Mouse (Mus musculus) lung, embryonic 16.5 days (tissue): Measurements from ENCODE around the gene Nebl. TPM values are rescaled to one million over a fixed set of nuclear protein-coding genes. Genes with fewer than 3 reads are reported as not detected.

Experiments
- ATAC-seq: fragments of 200-750 bp; cut with Nextera tagmentation; 2 replicates; pipeline ENCODE4 v1.8.0; 2017; ENCODE audit warnings: low read depth, mild to moderate bottlenecking, moderate library complexity
- H3K27ac ChIP-seq: fragments of 300-500 bp; sonication (generic); 2 replicates; pipeline ENCODE4 v1.5.1; 2014; ENCODE audit warnings: mild to moderate bottlenecking, control low read depth, low read length
- H3K27me3 ChIP-seq: fragments of 300-500 bp; sonication (generic); 2 replicates; pipeline ENCODE4 v1.6.1; 2014; ENCODE audit warnings: low read depth, low read length, mixed read lengths; ENCODE audit not compliant: control insufficient read depth, insufficient read depth
- H3K36me3 ChIP-seq: fragments of 300-500 bp; sonication (generic); 2 replicates; pipeline ENCODE4 v1.6.1; 2014; ENCODE audit warnings: low read length; ENCODE audit not compliant: control insufficient read depth, insufficient read depth
- H3K4me1 ChIP-seq: fragments of 300-500 bp; sonication (generic); replicated peaks from 2 replicates; pipeline ENCODE4 v1.6.1; 2014; ENCODE audit warnings: low read length, mixed read lengths; ENCODE audit not compliant: control insufficient read depth, insufficient read depth
- H3K4me2 ChIP-seq: fragments of 300-500 bp; sonication (generic); 2 replicates; pipeline ENCODE4 v1.6.1; 2014; ENCODE audit warnings: low read depth, low read length, control low read depth
- H3K4me3 ChIP-seq: fragments of 300-500 bp; sonication (generic); 2 replicates; pipeline ENCODE4 v1.5.1; 2014; ENCODE audit warnings: mild to moderate bottlenecking, low read length, control low read depth
- H3K9ac ChIP-seq: fragments of 300-500 bp; sonication (generic); 2 replicates; pipeline ENCODE4 v1.6.1; 2014; ENCODE audit warnings: low read length, control low read depth
- H3K9me3 ChIP-seq: fragments of 300-500 bp; sonication (generic); 2 replicates; pipeline ENCODE4 v1.6.1; 2016; ENCODE audit warnings: low read length; ENCODE audit not compliant: control insufficient read depth
- WGBS: fragments of 180-500 bp; shearing (Covaris S2); extraction: QIAGEN DNeasy Blood & Tissue Kit; methylation state at CpG from one replicate; pipeline ENCODE4 v1.1.7; 2014; 5-methylcytosine and 5-hydroxymethylcytosine counted together
- polyA plus RNA-seq: library from polyadenylated mRNA; unstranded; fragments of >200 nt; fragmentation: Nextera tagmentation; extraction: Ambion mirVana; gene quantifications from 2 replicates; pipeline ENCODE4 v1.2.1, GENCODE M21; 2015

Gene Nebl
- polyA plus RNA-seq, 1 experiment from 2014 or later, result 44.3 TPM

- H3K9ac ChIP-seq, result no peak overlapping the region
- H3K36me3 ChIP-seq, result no peaks in the 10 kb centered on the region
- no peak overlapping the region for H3K4me2 ChIP-seq
- H3K27me3 ChIP-seq, result no peaks in the 10 kb centered on the region
- no peak for ATAC-seq
- H3K9me3 ChIP-seq, result no peaks in the 10 kb centered on the region
- H3K4me1 ChIP-seq, result no peaks in the 10 kb centered on the region
- H3K27ac ChIP-seq, result no peak overlapping the region
- no peak overlapping the region for H3K4me3 ChIP-seq
- 11% methylated on average over 4 of the region's 4 CpGs for WGBS
These were observed 315.9 kb downstream of the Nebl start for GRCm38 (mm10) chr2:17415347-17415746.

DNA sequence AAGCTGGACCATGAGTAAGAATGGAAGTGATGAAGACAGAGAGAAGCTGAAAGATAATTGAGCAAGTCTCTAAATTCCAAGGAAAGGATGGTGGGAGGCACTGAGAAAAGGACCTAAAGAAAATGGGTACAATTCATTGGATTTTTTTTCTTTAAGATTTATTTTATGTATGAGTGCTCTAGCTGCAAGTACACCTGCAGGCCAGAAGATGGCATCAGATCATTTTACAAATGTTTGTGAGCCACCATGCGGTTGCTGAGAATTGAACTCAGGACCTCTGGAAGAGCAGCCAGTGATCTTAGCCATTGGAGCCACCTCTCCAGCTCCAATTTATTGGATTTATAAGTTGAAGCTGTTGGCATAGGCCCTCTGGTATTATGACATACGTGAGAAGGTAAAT is 316.9 kb downstream of the Nebl start:
- Histone ChIP-seq H3K4me1 (no peaks in the 10 kb centered on the region), H3K4me3 (no peak overlapping the region), H3K36me3 (no peaks in the 10 kb centered on the region), H3K27me3 (no peaks in the 10 kb centered on the region), H3K9ac (no peak overlapping the region), H3K9me3 (no peaks in the 10 kb centered on the region), H3K4me2 (no peak overlapping the region), H3K27ac (no peak overlapping the region)
- 86% methylated on average over 2 of the region's 2 CpGs for WGBS
- no peak for ATAC-seq

DNA sequence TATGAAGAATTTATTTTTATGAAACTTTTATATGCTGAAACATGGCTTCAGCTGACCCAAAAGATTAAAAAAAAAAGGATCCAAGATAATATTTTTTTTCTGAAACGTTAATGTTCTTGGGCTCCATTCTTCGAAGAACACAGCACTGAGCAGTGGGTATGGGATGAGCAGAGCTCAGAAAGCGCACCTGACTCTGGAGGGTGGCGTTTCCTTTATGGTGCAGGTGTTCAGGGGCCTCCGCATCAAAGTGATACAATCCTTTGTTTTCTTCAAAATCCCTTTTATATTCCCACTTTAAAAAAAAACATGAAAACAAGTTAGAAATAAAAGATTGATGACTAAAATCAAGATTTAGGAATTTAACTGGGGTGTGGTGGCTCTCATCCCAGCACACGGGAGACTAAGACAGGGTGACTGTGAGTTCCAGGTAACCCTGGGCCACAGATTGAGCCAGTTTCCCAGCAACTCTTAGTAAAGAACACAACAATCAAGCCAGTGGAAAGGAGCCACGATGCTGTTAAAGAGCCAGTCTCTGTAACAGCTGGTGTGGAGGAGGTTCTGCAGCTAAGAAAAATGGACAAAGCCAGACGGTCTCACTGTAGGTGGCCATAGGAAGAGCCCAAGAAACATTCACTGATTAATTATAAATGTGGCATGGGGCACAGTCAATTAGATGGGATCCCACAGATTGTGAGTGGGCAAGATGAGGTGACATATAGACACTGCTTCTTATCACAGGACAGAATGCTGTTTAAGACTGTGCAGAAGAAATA is 317.6 kb downstream of the Nebl start:
- H3K9ac ChIP-seq, result no peak overlapping the region
- no peak for ATAC-seq
- H3K36me3 ChIP-seq, result no peaks in the 10 kb centered on the region
- no peaks in the 10 kb centered on the region for H3K4me1 ChIP-seq
- no peak overlapping the region for H3K4me2 ChIP-seq
- no peak overlapping the region for H3K27ac ChIP-seq
- H3K9me3 ChIP-seq, result no peaks in the 10 kb centered on the region
- WGBS, result 69% methylated on average over 8 of the region's 8 CpGs
- H3K27me3 ChIP-seq, result no peaks in the 10 kb centered on the region
- H3K4me3 ChIP-seq, result no peak overlapping the region

GRCm38 (mm10) chr2:17409276-17409675 is 322.0 kb downstream of the Nebl start:
- Histone ChIP-seq H3K27me3 (no peaks in the 10 kb centered on the region), H3K36me3 (no peaks in the 10 kb centered on the region), H3K27ac (no peak overlapping the region), H3K4me3 (no peak overlapping the region), H3K4me1 (0 out of 2 replicates have a peak, but pooled peaks cover 2% of the 10 kb centered on the region), H3K4me2 (no peak overlapping the region), H3K9ac (no peak overlapping the region), H3K9me3 (no peaks in the 10 kb centered on the region)
- no peak for ATAC-seq
- 78% methylated on average over 5 of the region's 5 CpGs for WGBS

GRCm38 (mm10) chr2:17405899-17406531 is 325.2 kb downstream of the Nebl start:
- Histone ChIP-seq H3K4me3 (no peak overlapping the region), H3K4me1 (0 out of 2 replicates have a peak, but pooled peaks cover 2% of the 10 kb centered on the region), H3K9me3 (no peaks in the 10 kb centered on the region), H3K27me3 (no peaks in the 10 kb centered on the region), H3K27ac (no peak overlapping the region), H3K36me3 (no peaks in the 10 kb centered on the region), H3K9ac (no peak overlapping the region), H3K4me2 (no peak overlapping the region)
- ATAC-seq, result peak; percentile 71
- 30% methylated on average over 4 of the region's 4 CpGs for WGBS

GRCm38 (mm10) chr2:17402511-17402910 is 328.8 kb downstream of the Nebl start:
- ATAC-seq, result no peak
- no peak overlapping the region for H3K4me2 ChIP-seq
- no peak overlapping the region for H3K4me3 ChIP-seq
- H3K36me3 ChIP-seq, result no peaks in the 10 kb centered on the region
- H3K9ac ChIP-seq, result no peak overlapping the region
- WGBS, result 41% methylated on average over 4 of the region's 4 CpGs
- H3K27ac ChIP-seq, result no peak overlapping the region
- H3K9me3 ChIP-seq, result no peaks in the 10 kb centered on the region
- H3K4me1 ChIP-seq, result 0 out of 2 replicates have a peak, but pooled peaks cover 2% of the 10 kb centered on the region
- H3K27me3 ChIP-seq, result no peaks in the 10 kb centered on the region

- Histone ChIP-seq H3K36me3 (no peaks in the 10 kb centered on the region), H3K4me2 (no peak overlapping the region), H3K4me3 (no peak overlapping the region), H3K27ac (no peak overlapping the region), H3K9ac (no peak overlapping the region), H3K9me3 (no peaks in the 10 kb centered on the region), H3K27me3 (no peaks in the 10 kb centered on the region), H3K4me1 (no peaks in the 10 kb centered on the region)
- no peak for ATAC-seq
- 69% methylated on average over 5 of the region's 5 CpGs for WGBS
These were observed 335.0 kb downstream of the Nebl start for GRCm38 (mm10) chr2:17396235-17396634.

DNA sequence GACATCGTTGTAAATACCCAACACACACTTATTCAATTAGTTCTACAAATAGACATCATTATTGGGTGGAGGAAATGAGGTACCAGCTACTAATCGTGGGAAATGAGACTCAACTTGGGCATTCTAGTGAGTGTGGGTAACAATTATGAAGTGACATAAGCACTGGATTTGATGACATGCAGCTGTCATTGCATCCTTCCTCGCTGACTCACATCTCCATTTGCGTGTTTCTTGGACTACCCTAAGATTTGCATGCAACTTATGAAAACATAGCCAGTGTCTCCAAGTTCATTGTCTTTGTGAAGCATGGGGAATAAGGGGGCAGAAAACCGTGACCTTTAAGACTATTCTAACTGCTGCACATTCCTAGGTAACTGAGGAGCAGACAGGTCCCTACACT is 339.9 kb downstream of the Nebl start:
- Histone ChIP-seq H3K36me3 (no peaks in the 10 kb centered on the region), H3K9me3 (no peaks in the 10 kb centered on the region), H3K4me1 (no peaks in the 10 kb centered on the region), H3K27ac (no peak overlapping the region), H3K4me2 (no peak overlapping the region), H3K9ac (no peak overlapping the region), H3K27me3 (no peaks in the 10 kb centered on the region), H3K4me3 (no peak overlapping the region)
- peak; percentile 69 for ATAC-seq
- 51% methylated on average over 5 of the region's 5 CpGs for WGBS

DNA sequence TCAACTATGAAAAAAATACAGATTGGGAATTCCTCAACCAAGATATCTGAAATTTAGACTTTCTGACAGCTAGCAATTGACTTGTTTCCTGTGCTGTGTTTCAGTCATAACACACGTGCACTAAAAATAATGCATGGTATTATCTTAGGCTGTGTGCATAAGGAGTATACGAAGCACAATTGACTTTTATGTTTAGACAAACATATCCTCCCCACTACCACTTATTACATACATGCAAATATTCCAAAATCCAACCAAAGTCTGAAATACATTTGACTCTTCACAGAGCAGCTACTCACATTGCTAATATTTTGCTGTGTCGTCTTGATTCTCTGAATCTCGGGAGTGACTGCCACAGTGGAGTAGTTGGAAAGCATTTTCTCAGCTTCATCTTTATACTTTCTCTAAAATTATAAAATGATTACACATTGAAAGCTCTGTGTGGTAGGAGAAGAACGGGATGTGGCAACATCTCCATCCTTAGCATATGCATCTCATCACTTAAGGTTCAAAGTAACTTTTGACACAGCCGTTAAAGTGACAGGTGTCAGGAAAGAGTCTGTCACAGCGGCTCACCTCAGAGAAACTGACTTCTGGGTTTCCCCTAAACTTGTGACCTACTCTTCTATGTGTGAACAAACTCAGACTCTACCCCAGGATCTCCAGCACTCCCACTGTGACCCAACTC is 340.6 kb downstream of the Nebl start:
- H3K9ac ChIP-seq, result no peak overlapping the region
- WGBS, result 62% methylated on average over 7 of the region's 7 CpGs

More for the DNA sequence above, 340.6 kb downstream of the Nebl start:
- Histone ChIP-seq H3K4me2 (no peak overlapping the region), H3K9me3 (no peaks in the 10 kb centered on the region), H3K27me3 (no peaks in the 10 kb centered on the region), H3K27ac (no peak overlapping the region), H3K4me3 (no peak overlapping the region), H3K36me3 (no peaks in the 10 kb centered on the region), H3K4me1 (no peaks in the 10 kb centered on the region)
- no peak for ATAC-seq
